Mouse (Mus musculus) Muller cell, postnatal 12 days (primary cell): ENCODE data around the gene Emid1.

ENCODE experiments used
- DNase-seq: peaks from one replicate; pipeline ENCODE4 v3.0.0-alpha.2; 2015; ENCODE audit errors: inconsistent ontology term

Gene Emid1

GRCm38 (mm10) chr11:5163421-5163820, 11.4 kb upstream of the Emid1 start:
- no peak for DNase-seq

- DNase-seq, result no peak
Observed at GRCm38 (mm10) chr11:5160722-5161485, 8.8 kb upstream of the Emid1 start.

GRCm38 (mm10) chr11:5158056-5158455, 6.0 kb upstream of the Emid1 start:
- no peak for DNase-seq

GRCm38 (mm10) chr11:5154961-5155805, 3.1 kb upstream of the Emid1 start:
- DNase-seq, result no peak

GRCm38 (mm10) chr11:5151247-5151630, 818 bp downstream of the Emid1 start:
- no peak for DNase-seq

GRCm38 (mm10) chr11:5150416-5151246, 1.4 kb downstream of the Emid1 start:
- DNase-seq, result peak; percentile 18

GRCm38 (mm10) chr11:5149955-5150354, 2.1 kb downstream of the Emid1 start:
- peak; percentile 35 for DNase-seq

GRCm38 (mm10) chr11:5149249-5149648, 2.8 kb downstream of the Emid1 start:
- DNase-seq, result peak; percentile 47

- DNase-seq, result no peak
Observed at GRCm38 (mm10) chr11:5145600-5145999, 6.5 kb downstream of the Emid1 start.

GRCm38 (mm10) chr11:5141965-5142364, 10.1 kb downstream of the Emid1 start:
- DNase-seq, result no peak

GRCm38 (mm10) chr11:5141252-5141651, 10.8 kb downstream of the Emid1 start:
- no peak for DNase-seq

- DNase-seq, result peak; percentile 68
Observed at GRCm38 (mm10) chr11:5140619-5141018, 11.4 kb downstream of the Emid1 start.

- DNase-seq, result no peak
Observed at GRCm38 (mm10) chr11:5139372-5139771, 12.7 kb downstream of the Emid1 start.

- DNase-seq, result no peak
Observed at GRCm38 (mm10) chr11:5138642-5139041, 13.4 kb downstream of the Emid1 start.

- DNase-seq, result no peak
Observed at GRCm38 (mm10) chr11:5135914-5136313, 16.1 kb downstream of the Emid1 start.

- no peak for DNase-seq
Observed at GRCm38 (mm10) chr11:5132751-5133150, 19.3 kb downstream of the Emid1 start.

- no peak for DNase-seq
Observed at GRCm38 (mm10) chr11:5130111-5130665, 21.9 kb downstream of the Emid1 start.

GRCm38 (mm10) chr11:5129035-5129480, 23.0 kb downstream of the Emid1 start:
- peak; percentile 78 for DNase-seq

GRCm38 (mm10) chr11:5125713-5126112, 26.3 kb downstream of the Emid1 start:
- DNase-seq, result no peak

GRCm38 (mm10) chr11:5114931-5115581, 37.0 kb downstream of the Emid1 start:
- peak; percentile 69 for DNase-seq

- no peak for DNase-seq
Observed at GRCm38 (mm10) chr11:5113645-5114044, 38.4 kb downstream of the Emid1 start.
